Comparison of ENCODE assay signal across 8 mouse cellular contexts in the genomic region with DNA sequence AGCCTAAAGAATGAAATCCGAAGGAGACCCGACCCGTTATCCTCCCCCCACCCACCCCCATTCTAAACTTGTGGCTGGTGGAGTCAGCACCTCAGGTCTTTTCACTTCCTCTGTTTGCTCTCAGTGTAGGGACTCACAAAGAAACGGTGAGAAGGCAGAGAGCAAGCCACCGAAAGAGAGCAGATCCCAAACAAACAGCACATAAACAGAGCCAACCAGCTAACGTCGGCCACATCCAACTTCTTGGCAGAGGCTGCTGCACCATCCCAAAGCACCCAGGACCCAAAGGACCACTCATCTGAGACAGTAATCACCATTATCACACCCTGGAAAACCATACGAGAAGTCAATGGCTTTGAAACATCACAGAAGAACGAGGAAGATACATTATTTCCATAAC. TPM values are rescaled to one million over a fixed set of nuclear protein-coding genes. Genes with fewer than 3 reads are reported as not detected.
DNase-seq lines count a peak whose midpoint lies in the region; ATAC-seq and TF ChIP-seq lines count a peak whose summit lies in the region.

No protein-coding gene starts in this region.

- H3K4me2 ChIP-seq in kidney, embryonic 15.5 days: peak overlapping the region; percentile 84
- H3K4me2 ChIP-seq in hindbrain, embryonic 16.5 days (ENCODE audit: low read length): peak overlapping the region; percentile 88
- H3K4me2 ChIP-seq in myocyte (ENCODE audit: low read depth): peak overlapping the region; percentile 95

- H3K4me1 ChIP-seq in kidney, embryonic 15.5 days: peaks cover 38% of the 10 kb centered on the region
- peaks cover 4% of the 10 kb centered on the region for H3K4me1 ChIP-seq in bone marrow, adult 2 months (ENCODE audit: control insufficient read depth, insufficient read depth, low read length)
- peaks cover 21% of the 10 kb centered on the region for H3K4me1 ChIP-seq in hindbrain, embryonic 16.5 days (ENCODE audit: control insufficient read depth, insufficient read depth, low read depth, low read length)

- 30% methylated on average over 9 of the region's 9 CpGs for WGBS in kidney, embryonic 15.5 days
- WGBS in bone marrow, adult 2 months: 2% methylated on average over 9 of the region's 9 CpGs
- WGBS in hindbrain, embryonic 16.5 days: 32% methylated on average over 9 of the region's 9 CpGs

- peak overlapping the region; percentile 87 for H3K27ac ChIP-seq in kidney, embryonic 15.5 days
- H3K27ac ChIP-seq in bone marrow, adult 2 months (ENCODE audit: control insufficient read depth, insufficient read depth, low read depth, low read length, poor library complexity): peak overlapping the region; percentile 49; the same call in 1 of the 2 replicates
- peak overlapping the region; percentile 96 for H3K27ac ChIP-seq in hindbrain, embryonic 16.5 days (ENCODE audit: low read depth, low read length)

- DNase-seq in kidney, postnatal 25 days: no peak
- DNase-seq in frontal cortex, adult 2 months (ENCODE audit: extremely low spot score in 1 of 2, low spot score in 1 of 2): no peak
- DNase-seq in layer of hippocampus, adult 9-11 months: no peak
- DNase-seq in right cerebral cortex, postnatal 4 days: no peak

- peaks cover 31% of the 10 kb centered on the region for H3K36me3 ChIP-seq in kidney, embryonic 15.5 days
- H3K36me3 ChIP-seq in hindbrain, embryonic 16.5 days (ENCODE audit: control insufficient read depth, insufficient read depth, low read length): peaks cover 10% of the 10 kb centered on the region; the same call in 1 of the 2 replicates
- H3K36me3 ChIP-seq in myocyte (ENCODE audit: control insufficient read depth, insufficient read depth): peaks cover 6% of the 10 kb centered on the region

- no peak for TF ChIP-seq POLR2A in bone marrow, adult 2 months (IDR thresholded peaks at IDR 0.05; ENCODE audit: borderline replicate concordance, control insufficient read depth, low read depth, low read length)
- TF ChIP-seq POLR2A in myocyte (IDR thresholded peaks at IDR 0.05; ENCODE audit: insufficient read length, low read depth): no peak

- no peaks in the 10 kb centered on the region for H3K27me3 ChIP-seq in kidney, embryonic 15.5 days
- H3K27me3 ChIP-seq in hindbrain, embryonic 16.5 days (replicated peaks; ENCODE audit: control insufficient read depth, insufficient read depth, low read length): no peaks in the 10 kb centered on the region
- H3K27me3 ChIP-seq in myocyte (ENCODE audit: control insufficient read depth, insufficient read depth, insufficient read length): no peaks in the 10 kb centered on the region

- H3K9me3 ChIP-seq in kidney, embryonic 15.5 days (replicated peaks): no peaks in the 10 kb centered on the region
- no peaks in the 10 kb centered on the region for H3K9me3 ChIP-seq in hindbrain, embryonic 16.5 days (ENCODE audit: control insufficient read depth, low read length)

- TF ChIP-seq CTCF in bone marrow, adult 2 months (IDR thresholded peaks at IDR 0.05; ENCODE audit: control insufficient read depth, insufficient read depth, low read length): no peak

- peaks cover 58% of the 10 kb centered on the region for H3K79me2 ChIP-seq in myocyte (ENCODE audit: control insufficient read depth, insufficient read depth)

- peak overlapping the region; percentile 80 for H3K4me3 ChIP-seq in kidney, embryonic 15.5 days (replicated peaks)
- H3K4me3 ChIP-seq in bone marrow, adult 2 months (replicated peaks; ENCODE audit: control insufficient read depth, low read depth, low read length): peak overlapping the region; percentile 73
- H3K4me3 ChIP-seq in hindbrain, embryonic 16.5 days (ENCODE audit: low read length): peak overlapping the region; percentile 86
- peak overlapping the region; percentile 44 for H3K4me3 ChIP-seq in myocyte

- peak overlapping the region; percentile 57 for H3ac ChIP-seq in myocyte (ENCODE audit: control insufficient read depth, insufficient read length)

- no peak for ATAC-seq in kidney, embryonic 15.5 days (replicated peaks; ENCODE audit: low FRiP score)
- ATAC-seq in hindbrain, embryonic 16.5 days: no peak

- H3K9ac ChIP-seq in kidney, embryonic 15.5 days: peak overlapping the region; percentile 78
- H3K9ac ChIP-seq in hindbrain, embryonic 16.5 days (ENCODE audit: low read depth, low read length): peak overlapping the region; percentile 84

TF ChIP-seq in myocyte, 11 proteins besides CTCF, POLR2A, EP300 and RAD21:
- TF ChIP-seq TCF3 (IDR thresholded peaks at IDR 0.05; ENCODE audit: insufficient read length, low read depth): no peak
- TF ChIP-seq MAX (IDR thresholded peaks at IDR 0.05; ENCODE audit: low read depth): no peak
- TF ChIP-seq POLR2AphosphoS2 (IDR thresholded peaks at IDR 0.05; ENCODE audit: insufficient read length, low read depth): no peak
- TF ChIP-seq MYOG (IDR thresholded peaks at IDR 0.05; ENCODE audit: control insufficient read depth in 1 of 3, insufficient read depth in 1 of 3, insufficient read length in 2 of 3, low read depth in 2 of 3): no peak
- no peak for TF ChIP-seq REST (IDR thresholded peaks at IDR 0.05; ENCODE audit: insufficient read depth, insufficient read length)
- no peak for TF ChIP-seq USF1 (IDR thresholded peaks at IDR 0.05; ENCODE audit: low read depth)
- TF ChIP-seq TCF12 (IDR thresholded peaks at IDR 0.05; ENCODE audit: insufficient read depth, poor library complexity, severe bottlenecking): no peak
- no peak for TF ChIP-seq MYOD1 (IDR thresholded peaks at IDR 0.05; ENCODE audit: control insufficient read depth in 1 of 3, insufficient read length in 2 of 3, low read depth in 2 of 3)
- TF ChIP-seq CEBPB (IDR thresholded peaks at IDR 0.05; ENCODE audit: insufficient read depth, poor library complexity, severe bottlenecking): no peak
- TF ChIP-seq SRF (IDR thresholded peaks at IDR 0.05; ENCODE audit: control insufficient read depth, insufficient read length, low read depth): no peak
- TF ChIP-seq E2F4 (IDR thresholded peaks at IDR 0.05; ENCODE audit: insufficient read depth): no peak
TF ChIP-seq in myocyte: peak in this region for 0.

RNA-seq across cellular contexts. Expression of a gene that starts 1.1 kb away (rescaled TPM):
- 1.8 and 1.9 TPM in 2 replicates for polyA plus RNA-seq in kidney, embryonic 15.5 days (2015; fragmentation: Nextera tagmentation; extraction: Ambion mirVana)
- polyA plus RNA-seq in bone marrow, adult 2 months (2011; ENCODE audit: insufficient read depth, insufficient read length, low replicate concordance, missing spikeins): 9.5 and 11.7 TPM in 2 replicates
- 3.6 and 4.4 TPM in 2 replicates for polyA plus RNA-seq in hindbrain, embryonic 16.5 days (2015; fragmentation: Nextera tagmentation; extraction: Ambion mirVana)
- polyA plus RNA-seq in myocyte (2012; fragmentation: generic; extraction: Trizol): 30.1 TPM
- 60.9 and 63.3 TPM in 2 replicates for polyA plus RNA-seq in frontal cortex, adult 2 months (2012; rRNA removed)

RNA-seq across cellular contexts. Expression of a gene that starts 22.9 kb away (rescaled TPM):
- polyA plus RNA-seq in kidney, embryonic 15.5 days (2015; fragmentation: Nextera tagmentation; extraction: Ambion mirVana): 19.2 and 19.5 TPM in 2 replicates
- 10.4 and 11.7 TPM in 2 replicates for polyA plus RNA-seq in bone marrow, adult 2 months (2011; ENCODE audit: insufficient read depth, insufficient read length, low replicate concordance, missing spikeins)
- 14.1 and 16.2 TPM in 2 replicates for polyA plus RNA-seq in hindbrain, embryonic 16.5 days (2015; fragmentation: Nextera tagmentation; extraction: Ambion mirVana)
- polyA plus RNA-seq in myocyte (2012; fragmentation: generic; extraction: Trizol): 8.9 TPM
- 18.0 and 19.0 TPM in 2 replicates for polyA plus RNA-seq in frontal cortex, adult 2 months (2012; rRNA removed)

RNA-seq across cellular contexts. Expression of a gene that starts 32.3 kb away (rescaled TPM):
- 0.62 and 0.67 TPM in 2 replicates for polyA plus RNA-seq in kidney, embryonic 15.5 days (2015; fragmentation: Nextera tagmentation; extraction: Ambion mirVana)
- not detected in 2 replicates for polyA plus RNA-seq in bone marrow, adult 2 months (2011; ENCODE audit: insufficient read depth, insufficient read length, low replicate concordance, missing spikeins)
- polyA plus RNA-seq in hindbrain, embryonic 16.5 days (2015; fragmentation: Nextera tagmentation; extraction: Ambion mirVana): 0.44 and 0.91 TPM in 2 replicates
- 0.07 TPM for polyA plus RNA-seq in myocyte (2012; fragmentation: generic; extraction: Trizol)
- 0.34 and 0.78 TPM in 2 replicates for polyA plus RNA-seq in frontal cortex, adult 2 months (2012; rRNA removed)

RNA-seq across cellular contexts. Expression of a gene that starts 38.8 kb away (rescaled TPM):
- 565 and 652 TPM in 2 replicates for polyA plus RNA-seq in kidney, embryonic 15.5 days (2015; fragmentation: Nextera tagmentation; extraction: Ambion mirVana)
- 550 and 853 TPM in 2 replicates for polyA plus RNA-seq in bone marrow, adult 2 months (2011; ENCODE audit: insufficient read depth, insufficient read length, low replicate concordance, missing spikeins)
- 252 and 268 TPM in 2 replicates for polyA plus RNA-seq in hindbrain, embryonic 16.5 days (2015; fragmentation: Nextera tagmentation; extraction: Ambion mirVana)
- 1,321 TPM for polyA plus RNA-seq in myocyte (2012; fragmentation: generic; extraction: Trizol)
- 342 and 345 TPM in 2 replicates for polyA plus RNA-seq in frontal cortex, adult 2 months (2012; rRNA removed)

RNA-seq across cellular contexts. Expression of a gene that starts 40.2 kb away (rescaled TPM):
- 475 and 488 TPM in 2 replicates for polyA plus RNA-seq in kidney, embryonic 15.5 days (2015; fragmentation: Nextera tagmentation; extraction: Ambion mirVana)
- polyA plus RNA-seq in bone marrow, adult 2 months (2011; ENCODE audit: insufficient read depth, insufficient read length, low replicate concordance, missing spikeins): 138 and 152 TPM in 2 replicates
- 422 and 438 TPM in 2 replicates for polyA plus RNA-seq in hindbrain, embryonic 16.5 days (2015; fragmentation: Nextera tagmentation; extraction: Ambion mirVana)
- polyA plus RNA-seq in myocyte (2012; fragmentation: generic; extraction: Trizol): 694 TPM
- polyA plus RNA-seq in frontal cortex, adult 2 months (2012; rRNA removed): 241 and 243 TPM in 2 replicates
